Mouse (Mus musculus) fibroblast of lung, adult 2 months (primary cell): Measurements from ENCODE around the gene Ftl1.
"Not testable (repeated sequence)": the region's sequence is repeated elsewhere in the genome, so short reads cannot be mapped to it uniquely, and the experiment has no call there.

Source experiments
- DNase-seq: peaks from one replicate; pipeline ENCODE4 v3.0.0-alpha.2; 2011; ENCODE audit warnings: low read depth

Gene Ftl1

GRCm38 (mm10) chr7:45476453-45476852 lies 16.8 kb upstream of the Ftl1 start:
- no peak for DNase-seq

- no peak for DNase-seq
These were observed 15.7 kb upstream of the Ftl1 start for GRCm38 (mm10) chr7:45475291-45475969.

GRCm38 (mm10) chr7:45470869-45471268 lies 11.2 kb upstream of the Ftl1 start:
- no peak for DNase-seq

- DNase-seq: no peak
These were observed 7.5 kb upstream of the Ftl1 start for GRCm38 (mm10) chr7:45467090-45467670.

- peak; percentile 86 for DNase-seq
These were observed 6.8 kb upstream of the Ftl1 start, which contains the start of gene Bax for GRCm38 (mm10) chr7:45466283-45467089. TSS of gene Bax (minus strand) at chr7:45466898.

- no peak for DNase-seq
These were observed 5.9 kb upstream of the Ftl1 start for GRCm38 (mm10) chr7:45465549-45465948.

- no peak for DNase-seq
These were observed 5.4 kb upstream of the Ftl1 start for GRCm38 (mm10) chr7:45465112-45465511.

GRCm38 (mm10) chr7:45463987-45464778 lies 4.5 kb upstream of the Ftl1 start:
- no peak for DNase-seq

- DNase-seq: not testable (repeated sequence)
These were observed 3.2 kb upstream of the Ftl1 start for GRCm38 (mm10) chr7:45462868-45463267.

- DNase-seq: no peak
These were observed 2.6 kb upstream of the Ftl1 start for GRCm38 (mm10) chr7:45462325-45462724.

- no peak for DNase-seq
These were observed 2.1 kb upstream of the Ftl1 start for GRCm38 (mm10) chr7:45461781-45462180.

GRCm38 (mm10) chr7:45461326-45461725 lies 1.6 kb upstream of the Ftl1 start:
- DNase-seq: no peak

- peak; percentile 92 for DNase-seq
These were observed 1.2 kb upstream of the Ftl1 start for GRCm38 (mm10) chr7:45460860-45461314.

- DNase-seq: no peak
These were observed 693 bp upstream of the Ftl1 start for GRCm38 (mm10) chr7:45460377-45460776.

- no peak for DNase-seq
These were observed 728 bp downstream of the Ftl1 start for GRCm38 (mm10) chr7:45458748-45459563.

- DNase-seq: no peak
These were observed 2.3 kb downstream of the Ftl1 start for GRCm38 (mm10) chr7:45457204-45458060.

- no peak for DNase-seq
These were observed 2.9 kb downstream of the Ftl1 start for GRCm38 (mm10) chr7:45456721-45457203.

GRCm38 (mm10) chr7:45455932-45456696 lies 3.6 kb downstream of the Ftl1 start:
- no peak for DNase-seq

- no peak for DNase-seq
These were observed 4.7 kb downstream of the Ftl1 start for GRCm38 (mm10) chr7:45454971-45455370.
